Mouse (Mus musculus): ENCODE data around the gene Myl12a. TPM values are rescaled to one million over a fixed set of nuclear protein-coding genes. Genes with fewer than 3 reads are reported as not detected.
A peak's percentile ranks its signal among the peaks of the same experiment; 100 is the strongest.

Gene Myl12a
- polyA plus RNA-seq, 1 experiment = 770 TPM

GRCm38 (mm10) chr17:70989991-70990390, 12.7 kb downstream of the Myl12a start:
- peaks cover 63% of the 10 kb centered on the region for H3K79me3 ChIP-seq (ENCODE audit: low read depth)
- peaks cover 83% of the 10 kb centered on the region for H3K36me3 ChIP-seq (ENCODE audit: control insufficient read depth, insufficient read depth)
- H3K79me2 ChIP-seq (ENCODE audit: control insufficient read depth, insufficient read depth) = peaks cover 94% of the 10 kb centered on the region
- no peak for TF ChIP-seq MYOG (IDR thresholded peaks at IDR 0.05; ENCODE audit: control insufficient read depth, extremely low read depth, insufficient read length)
- no peak for TF ChIP-seq CTCF (IDR thresholded peaks at IDR 0.05; ENCODE audit: control insufficient read depth, insufficient read depth, insufficient read length)
- TF ChIP-seq USF1 (IDR thresholded peaks at IDR 0.05; ENCODE audit: low read depth) = no peak
- TF ChIP-seq MYOD1 (IDR thresholded peaks at IDR 0.05; ENCODE audit: control insufficient read depth, insufficient read length, low read depth) = no peak
- no peak for TF ChIP-seq MAX (IDR thresholded peaks at IDR 0.05)
- TF ChIP-seq CEBPB (IDR thresholded peaks at IDR 0.05; ENCODE audit: low read depth) = no peak
- no peak for TF ChIP-seq FOSL1 (IDR thresholded peaks at IDR 0.05; ENCODE audit: insufficient read depth, low read length, poor library complexity, severe bottlenecking)
- peak overlapping the region; percentile 40 for H3K4me3 ChIP-seq (ENCODE audit: insufficient read depth, poor library complexity, severe bottlenecking)
- H3K27me3 ChIP-seq (ENCODE audit: control insufficient read depth, insufficient read depth, insufficient read length) = no peaks in the 10 kb centered on the region
- peak overlapping the region; percentile 71 for H3ac ChIP-seq (ENCODE audit: control insufficient read depth, insufficient read length, low read depth)

- Histone ChIP-seq H3K36me3 (ENCODE audit: control insufficient read depth, insufficient read depth) (peaks cover 81% of the 10 kb centered on the region), H3K27me3 (ENCODE audit: control insufficient read depth, insufficient read depth, insufficient read length) (no peaks in the 10 kb centered on the region), H3K4me3 (ENCODE audit: insufficient read depth, poor library complexity, severe bottlenecking) (peak overlapping the region; percentile 40), H3K79me3 (ENCODE audit: low read depth) (peaks cover 63% of the 10 kb centered on the region), H3ac (ENCODE audit: control insufficient read depth, insufficient read length, low read depth) (no peak overlapping the region), H3K79me2 (ENCODE audit: control insufficient read depth, insufficient read depth) (peaks cover 94% of the 10 kb centered on the region)
- TF ChIP-seq CEBPB (IDR thresholded peaks at IDR 0.05; ENCODE audit: low read depth) = no peak
- no peak for TF ChIP-seq MAX (IDR thresholded peaks at IDR 0.05)
- no peak for TF ChIP-seq USF1 (IDR thresholded peaks at IDR 0.05; ENCODE audit: low read depth)
- TF ChIP-seq CTCF (IDR thresholded peaks at IDR 0.05; ENCODE audit: control insufficient read depth, insufficient read depth, insufficient read length) = no peak
- TF ChIP-seq MYOD1 (IDR thresholded peaks at IDR 0.05; ENCODE audit: control insufficient read depth, insufficient read length, low read depth) = no peak
- TF ChIP-seq MYOG (IDR thresholded peaks at IDR 0.05; ENCODE audit: control insufficient read depth, extremely low read depth, insufficient read length) = no peak
- TF ChIP-seq FOSL1 (IDR thresholded peaks at IDR 0.05; ENCODE audit: insufficient read depth, low read length, poor library complexity, severe bottlenecking) = no peak
Measured at GRCm38 (mm10) chr17:70989430-70989829, 13.2 kb downstream of the Myl12a start.

- Histone ChIP-seq H3ac (ENCODE audit: control insufficient read depth, insufficient read length, low read depth) (no peak overlapping the region), H3K79me2 (ENCODE audit: control insufficient read depth, insufficient read depth) (peaks cover 89% of the 10 kb centered on the region), H3K4me3 (ENCODE audit: insufficient read depth, poor library complexity, severe bottlenecking) (no peak overlapping the region), H3K36me3 (ENCODE audit: control insufficient read depth, insufficient read depth) (peaks cover 77% of the 10 kb centered on the region), H3K79me3 (ENCODE audit: low read depth) (peaks cover 60% of the 10 kb centered on the region), H3K27me3 (ENCODE audit: control insufficient read depth, insufficient read depth, insufficient read length) (no peaks in the 10 kb centered on the region)
- no peak for TF ChIP-seq CEBPB (IDR thresholded peaks at IDR 0.05; ENCODE audit: low read depth)
- no peak for TF ChIP-seq MYOG (IDR thresholded peaks at IDR 0.05; ENCODE audit: control insufficient read depth, extremely low read depth, insufficient read length)
- no peak for TF ChIP-seq USF1 (IDR thresholded peaks at IDR 0.05; ENCODE audit: low read depth)
- no peak for TF ChIP-seq MAX (IDR thresholded peaks at IDR 0.05)
- TF ChIP-seq CTCF (IDR thresholded peaks at IDR 0.05; ENCODE audit: control insufficient read depth, insufficient read depth, insufficient read length) = no peak
- no peak for TF ChIP-seq MYOD1 (IDR thresholded peaks at IDR 0.05; ENCODE audit: control insufficient read depth, insufficient read length, low read depth)
- no peak for TF ChIP-seq FOSL1 (IDR thresholded peaks at IDR 0.05; ENCODE audit: insufficient read depth, low read length, poor library complexity, severe bottlenecking)
Measured at GRCm38 (mm10) chr17:70988337-70988767, 14.3 kb downstream of the Myl12a start.

GRCm38 (mm10) chr17:70986831-70987660, 15.6 kb downstream of the Myl12a start:
- H3K79me3 ChIP-seq (ENCODE audit: low read depth) = peaks cover 54% of the 10 kb centered on the region
- H3K4me3 ChIP-seq (ENCODE audit: insufficient read depth, poor library complexity, severe bottlenecking) = no peak overlapping the region
- H3ac ChIP-seq (ENCODE audit: control insufficient read depth, insufficient read length, low read depth) = no peak overlapping the region
- H3K36me3 ChIP-seq (ENCODE audit: control insufficient read depth, insufficient read depth) = peaks cover 74% of the 10 kb centered on the region
- H3K27me3 ChIP-seq (ENCODE audit: control insufficient read depth, insufficient read depth, insufficient read length) = no peaks in the 10 kb centered on the region
- no peak for TF ChIP-seq CTCF (IDR thresholded peaks at IDR 0.05; ENCODE audit: control insufficient read depth, insufficient read depth, insufficient read length)
- no peak for TF ChIP-seq MYOG (IDR thresholded peaks at IDR 0.05; ENCODE audit: control insufficient read depth, extremely low read depth, insufficient read length)
- no peak for TF ChIP-seq MYOD1 (IDR thresholded peaks at IDR 0.05; ENCODE audit: control insufficient read depth, insufficient read length, low read depth)
- no peak for TF ChIP-seq FOSL1 (IDR thresholded peaks at IDR 0.05; ENCODE audit: insufficient read depth, low read length, poor library complexity, severe bottlenecking)
- no peak for TF ChIP-seq USF1 (IDR thresholded peaks at IDR 0.05; ENCODE audit: low read depth)
- TF ChIP-seq MAX (IDR thresholded peaks at IDR 0.05) = no peak
- no peak for TF ChIP-seq CEBPB (IDR thresholded peaks at IDR 0.05; ENCODE audit: low read depth)
- peaks cover 76% of the 10 kb centered on the region for H3K79me2 ChIP-seq (ENCODE audit: control insufficient read depth, insufficient read depth)

- H3K4me3 ChIP-seq (ENCODE audit: insufficient read depth, poor library complexity, severe bottlenecking) = no peak overlapping the region
- H3K36me3 ChIP-seq (ENCODE audit: control insufficient read depth, insufficient read depth) = peaks cover 74% of the 10 kb centered on the region
- peaks cover 69% of the 10 kb centered on the region for H3K79me2 ChIP-seq (ENCODE audit: control insufficient read depth, insufficient read depth)
- peaks cover 54% of the 10 kb centered on the region for H3K79me3 ChIP-seq (ENCODE audit: low read depth)
- H3ac ChIP-seq (ENCODE audit: control insufficient read depth, insufficient read length, low read depth) = no peak overlapping the region
- H3K27me3 ChIP-seq (ENCODE audit: control insufficient read depth, insufficient read depth, insufficient read length) = no peaks in the 10 kb centered on the region
- TF ChIP-seq CTCF (IDR thresholded peaks at IDR 0.05; ENCODE audit: control insufficient read depth, insufficient read depth, insufficient read length) = no peak
- TF ChIP-seq FOSL1 (IDR thresholded peaks at IDR 0.05; ENCODE audit: insufficient read depth, low read length, poor library complexity, severe bottlenecking) = no peak
- TF ChIP-seq MAX (IDR thresholded peaks at IDR 0.05) = no peak
- TF ChIP-seq MYOD1 (IDR thresholded peaks at IDR 0.05; ENCODE audit: control insufficient read depth, insufficient read length, low read depth) = no peak
- TF ChIP-seq MYOG (IDR thresholded peaks at IDR 0.05; ENCODE audit: control insufficient read depth, extremely low read depth, insufficient read length) = no peak
- TF ChIP-seq CEBPB (IDR thresholded peaks at IDR 0.05; ENCODE audit: low read depth) = no peak
- no peak for TF ChIP-seq USF1 (IDR thresholded peaks at IDR 0.05; ENCODE audit: low read depth)
Measured at GRCm38 (mm10) chr17:70986355-70986740, 16.3 kb downstream of the Myl12a start.
